Mouse (Mus musculus) spleen, embryonic (tissue): Measurements from ENCODE around the gene Fam219b.

Experiments used
- CTCF ChIA-PET: fragments of 350-600 bp; sonication (Branson Sonifier 250); formaldehyde crosslinking; loops from one replicate; lab custom pipeline; 2022; lab: Charles Lee

The Fam219b gene

GRCm38 (mm10) chr9:57537044-57537727, at the start of gene Fam219b:
TSS of gene Fam219b (plus strand) at chr9:57537528.
- CTCF ChIA-PET: interaction anchor here (0.6 to 1.3 kb wide), 3 partner anchors 11 to 114 kb away, joined by 3 to 4 read pairs (median 4); no protein-coding TSS in a partner anchor

DNA sequence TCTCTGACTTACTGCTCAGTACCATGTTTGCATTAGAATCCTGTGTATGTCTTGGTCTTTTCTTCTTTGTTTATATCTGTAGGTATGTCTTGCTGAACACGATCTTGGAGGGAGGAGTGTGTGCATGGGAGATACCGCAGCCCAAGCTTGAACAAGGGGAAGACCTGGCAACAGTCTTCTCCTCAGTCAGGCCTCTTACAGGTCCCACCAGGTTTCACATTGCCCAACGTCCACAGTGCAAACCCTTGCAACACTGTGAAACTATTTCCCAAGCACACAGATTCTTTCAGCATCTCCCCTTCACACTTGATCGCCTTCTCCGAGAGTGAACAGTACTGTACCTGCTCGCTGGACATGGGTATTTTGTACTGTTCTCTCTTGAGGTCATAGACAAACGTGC, 49.5 kb upstream of the Fam219b start:
- CTCF ChIA-PET: no interaction called here

- CTCF ChIA-PET: no interaction called here
These were observed 43.8 kb upstream of the Fam219b start for GRCm38 (mm10) chr9:57493532-57493931.

DNA sequence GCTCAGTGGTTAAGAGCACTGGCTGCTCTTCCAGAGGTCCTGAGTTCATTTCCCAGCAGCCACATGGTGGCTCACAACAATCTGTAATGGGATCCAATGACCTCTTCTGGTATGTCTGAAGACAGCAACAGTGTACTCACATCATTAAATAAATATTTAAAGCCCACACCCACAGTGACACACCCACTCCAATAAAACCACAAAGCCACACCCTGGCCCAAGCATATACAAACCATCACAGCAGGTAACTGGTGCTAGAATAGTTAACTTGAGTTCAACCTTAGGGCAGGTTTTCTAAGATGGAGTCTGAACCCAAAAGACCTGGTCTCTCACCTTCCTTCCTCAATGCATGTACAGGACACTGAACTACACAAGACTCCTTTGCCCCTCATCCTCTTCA, 42.4 kb upstream of the Fam219b start:
- CTCF ChIA-PET: no interaction called here

GRCm38 (mm10) chr9:57497236-57497635, 40.1 kb upstream of the Fam219b start:
- CTCF ChIA-PET: interaction anchor here (1.1 kb wide), 1 partner anchor 11 kb away, joined by 3 read pairs; no protein-coding TSS in a partner anchor

DNA sequence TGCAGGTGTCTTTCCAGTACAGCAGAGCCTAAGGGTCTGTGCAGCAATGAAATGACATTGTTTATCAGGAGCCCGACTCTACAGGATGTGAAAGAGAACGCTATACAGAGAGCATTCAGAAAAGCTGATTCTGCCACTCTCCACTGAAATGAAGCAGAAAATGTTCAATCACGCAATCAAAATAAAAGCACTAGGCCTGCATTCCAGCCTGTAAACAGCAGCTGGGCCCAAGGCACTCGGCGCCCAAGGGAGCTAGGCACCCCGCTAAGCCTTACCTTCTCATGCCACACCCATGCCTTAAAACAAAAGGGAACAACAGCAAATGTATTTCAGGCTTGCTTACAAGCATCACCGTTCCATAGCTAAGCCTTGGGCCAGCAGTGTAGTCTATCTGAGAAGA, 38.8 kb upstream of the Fam219b start:
- CTCF ChIA-PET: interaction anchor here (0.7 kb wide), 2 partner anchors 23 to 70 kb away, joined by 4 to 5 read pairs; partner anchors contain the start of gene Cox5a

DNA sequence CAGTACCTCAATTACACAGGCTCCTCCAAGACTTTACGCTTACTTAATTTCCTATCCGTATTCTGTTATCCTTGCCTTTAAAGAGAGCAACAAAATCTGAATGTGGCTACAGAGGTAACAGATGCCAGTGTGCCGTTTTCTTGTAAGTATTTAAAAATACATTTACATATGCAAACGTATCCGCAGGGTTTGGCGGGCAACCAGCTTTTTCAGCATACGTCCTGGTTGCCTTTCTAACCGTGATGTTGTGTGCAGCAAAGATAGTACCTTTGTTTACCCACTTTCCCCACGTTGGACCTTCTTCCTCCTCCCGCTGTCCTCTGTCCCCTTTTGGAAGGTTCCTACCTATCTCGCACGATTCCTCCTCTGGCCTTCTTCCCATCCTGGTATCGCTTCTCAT, 35.9 kb upstream of the Fam219b start:
- CTCF ChIA-PET: interaction anchor here (0.7 kb wide), 1 partner anchor 439 kb away, joined by 4 read pairs; the partner anchor contains the start of gene Sema7a

DNA sequence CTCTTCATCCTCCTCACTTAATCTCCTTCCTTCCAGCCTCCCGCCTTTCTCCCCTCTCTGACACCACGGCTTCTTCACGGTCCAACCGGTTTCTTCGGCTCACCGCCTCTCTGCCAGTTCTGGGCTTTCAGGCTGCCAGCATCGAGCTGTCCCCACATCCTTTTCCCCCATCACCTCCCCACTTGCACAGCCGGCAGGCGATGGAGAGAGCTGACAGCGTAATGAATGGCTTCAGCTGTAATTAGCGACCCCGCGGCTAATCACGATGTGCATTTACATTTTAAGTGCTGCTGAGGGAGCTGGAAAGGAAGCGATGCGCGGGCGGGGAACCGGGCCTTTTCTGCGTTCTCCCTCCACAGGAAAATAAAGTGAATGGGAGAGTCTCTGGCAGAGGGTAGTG, 35.5 kb upstream of the Fam219b start:
- CTCF ChIA-PET: interaction anchor here (0.6 to 0.7 kb wide), 2 partner anchors 438 to 504 kb away, joined by 4 read pairs; partner anchors contain the start of gene Sema7a

DNA sequence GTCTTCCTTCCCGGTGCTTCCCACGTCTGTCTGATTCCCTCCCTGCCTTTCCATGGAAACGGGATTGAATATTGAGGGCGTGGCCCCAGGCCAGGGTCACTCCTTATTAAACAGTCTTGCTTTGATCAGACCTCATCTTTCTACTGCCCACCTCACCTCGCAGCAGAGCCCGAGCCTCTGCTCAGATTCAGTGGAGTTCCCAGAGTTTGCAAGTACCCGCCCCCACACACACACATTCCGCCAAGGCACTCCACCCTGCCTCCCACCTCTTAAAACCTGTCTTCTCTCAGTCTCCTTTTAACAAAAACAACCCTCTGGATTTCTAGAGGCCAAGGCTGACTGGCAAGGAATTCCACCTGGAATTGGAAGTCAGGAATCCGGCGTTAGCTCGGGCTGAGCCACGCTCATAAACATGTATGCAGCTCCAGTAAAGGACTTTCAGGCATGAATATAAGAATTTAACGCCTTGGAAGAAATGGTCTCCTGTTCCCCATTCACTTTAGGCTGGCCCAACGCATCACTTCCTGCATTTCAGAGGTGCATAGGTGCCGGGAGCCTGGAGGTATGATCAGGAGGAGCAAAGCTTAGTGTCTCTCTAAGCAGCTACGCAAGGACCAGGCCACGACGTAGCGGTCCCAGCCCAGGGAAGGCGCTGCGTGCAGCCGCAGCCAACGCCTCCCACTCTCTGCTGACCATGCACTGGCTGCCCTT, 34.3 kb upstream of the Fam219b start:
- CTCF ChIA-PET: interaction anchor here (0.6 kb wide), 1 partner anchor 21 kb away, joined by 3 read pairs; no protein-coding TSS in a partner anchor

- CTCF ChIA-PET: interaction anchor here (0.6 to 0.7 kb wide), 2 partner anchors 22 to 391 kb away, joined by 3 read pairs; no protein-coding TSS in a partner anchor
These were observed 33.5 kb upstream of the Fam219b start, which contains the start of gene Rpp25 for GRCm38 (mm10) chr9:57503622-57504380. TSS of gene Rpp25 (plus strand) at chr9:57504026.

DNA sequence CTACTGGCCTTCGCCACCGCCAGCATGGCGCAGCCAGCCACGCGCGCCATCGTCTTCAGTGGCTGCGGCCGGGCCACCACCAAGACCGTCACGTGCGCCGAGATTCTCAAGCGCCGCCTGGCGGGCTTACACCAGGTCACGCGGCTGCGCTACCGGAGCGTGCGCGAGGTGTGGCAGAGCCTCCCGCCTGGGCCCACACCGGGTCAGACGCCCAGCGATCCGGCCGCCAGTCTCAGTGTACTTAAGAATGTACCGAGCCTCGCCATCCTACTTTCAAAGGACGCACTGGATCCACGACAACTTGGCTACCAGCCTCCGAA, 33.0 kb upstream of the Fam219b start:
- CTCF ChIA-PET: interaction anchor here (0.7 kb wide), 1 partner anchor 390 kb away, joined by 3 read pairs; no protein-coding TSS in a partner anchor

- CTCF ChIA-PET: no interaction called here
These were observed 32.4 kb upstream of the Fam219b start for GRCm38 (mm10) chr9:57504891-57505290.

DNA sequence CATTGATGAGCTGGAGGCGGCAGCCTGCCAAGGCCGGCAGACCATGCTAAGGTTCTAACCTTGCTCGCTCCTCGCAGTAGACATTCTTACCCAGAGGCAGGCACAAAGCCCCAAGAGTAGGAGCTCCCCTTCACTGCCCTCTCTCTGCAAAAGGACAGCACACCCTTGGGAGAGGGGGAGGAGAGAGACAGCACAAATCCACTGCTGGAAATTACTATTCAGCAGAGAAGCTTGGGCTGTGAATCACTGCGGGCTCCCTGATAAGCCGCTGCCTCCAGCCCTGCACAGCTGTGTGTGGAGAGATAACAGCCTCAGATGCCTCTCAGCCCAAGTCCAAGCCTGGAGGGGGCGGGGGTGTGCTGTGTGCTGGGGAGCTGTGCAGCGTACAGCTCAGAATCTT, 31.6 kb upstream of the Fam219b start:
- CTCF ChIA-PET: interaction anchor here (0.6 kb wide), 2 partner anchors 51 to 273 kb away, joined by 4 to 5 read pairs; no protein-coding TSS in a partner anchor

- CTCF ChIA-PET: interaction anchor here (0.6 kb wide), 1 partner anchor 8 kb away, joined by 3 read pairs; no protein-coding TSS in a partner anchor
These were observed 26.8 kb upstream of the Fam219b start for GRCm38 (mm10) chr9:57510577-57510976.

GRCm38 (mm10) chr9:57517113-57517512, 20.2 kb upstream of the Fam219b start:
- CTCF ChIA-PET: interaction anchor here (0.9 to 1.5 kb wide), 2 partner anchors 31 to 54 kb away, joined by 3 to 8 read pairs; no protein-coding TSS in a partner anchor

DNA sequence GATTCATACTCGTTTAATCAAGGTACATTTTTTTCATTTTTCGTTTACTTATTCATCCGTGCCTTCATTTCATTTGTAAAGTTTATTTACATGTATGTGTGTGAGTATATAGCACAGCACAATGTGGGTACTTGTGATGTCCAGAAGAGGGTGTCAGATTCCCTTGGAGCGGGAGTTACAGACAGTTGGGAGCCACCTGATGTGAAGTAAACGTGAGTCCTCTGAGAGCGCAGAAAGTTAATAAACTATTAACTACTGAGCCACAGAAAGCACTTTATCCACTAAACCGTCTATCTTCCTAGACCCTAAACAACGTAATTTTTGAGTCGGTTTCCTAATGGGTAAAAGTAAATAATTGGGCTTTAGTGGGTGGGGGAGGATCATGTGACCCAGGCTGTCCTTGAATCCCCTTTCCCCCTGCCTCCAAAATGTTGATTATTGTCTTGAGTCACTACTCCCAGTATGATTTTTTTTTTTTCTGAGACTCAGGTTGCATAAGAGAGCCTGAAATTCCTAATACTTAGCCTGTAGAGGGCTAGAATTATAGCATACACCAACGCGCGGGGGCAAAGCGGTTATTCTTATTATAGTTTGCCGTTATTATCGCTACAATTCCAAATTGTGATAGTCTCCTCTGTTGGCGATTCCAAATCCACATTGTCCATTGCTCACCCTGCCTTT, 16.8 kb upstream of the Fam219b start:
- CTCF ChIA-PET: no interaction called here

GRCm38 (mm10) chr9:57521056-57521911, 16.0 kb upstream of the Fam219b start, which contains the start of gene Cox5a:
TSS of gene Cox5a (plus strand) at chr9:57521274.
- CTCF ChIA-PET: interaction anchor here (0.5 to 0.9 kb wide), 2 partner anchors 23 to 223 kb away, joined by 3 to 5 read pairs; no protein-coding TSS in a partner anchor

GRCm38 (mm10) chr9:57522114-57522860, 15.0 kb upstream of the Fam219b start:
- CTCF ChIA-PET: interaction anchor here (0.6 to 0.9 kb wide), 2 partner anchors 222 to 363 kb away, joined by 3 read pairs; no protein-coding TSS in a partner anchor

DNA sequence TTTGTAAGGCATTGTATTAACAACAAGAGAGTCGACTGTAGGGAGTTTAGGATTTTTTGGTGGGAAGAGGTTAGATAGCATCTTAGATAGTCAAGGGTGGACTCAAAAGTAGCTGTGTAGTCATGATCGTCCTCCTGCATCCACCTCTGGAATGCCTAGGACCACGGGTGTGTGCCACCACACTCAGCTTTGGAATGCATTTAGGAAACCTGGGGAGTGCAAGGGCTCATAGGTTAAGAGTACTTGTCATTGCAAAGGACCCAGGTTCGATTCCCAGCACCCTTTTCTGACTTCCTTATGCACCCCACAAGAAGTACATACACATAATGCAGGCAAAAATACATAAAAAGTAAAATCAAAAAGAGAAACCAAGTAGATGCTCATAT, 14.5 kb upstream of the Fam219b start:
- CTCF ChIA-PET: no interaction called here
